Mouse (Mus musculus) thymus, postnatal 4 days (tissue): ENCODE results near the gene Gmeb2.

Experiments used
- DNase-seq: peaks from one replicate; pipeline ENCODE4 v3.0.0; 2021

The Gmeb2 gene

DNA sequence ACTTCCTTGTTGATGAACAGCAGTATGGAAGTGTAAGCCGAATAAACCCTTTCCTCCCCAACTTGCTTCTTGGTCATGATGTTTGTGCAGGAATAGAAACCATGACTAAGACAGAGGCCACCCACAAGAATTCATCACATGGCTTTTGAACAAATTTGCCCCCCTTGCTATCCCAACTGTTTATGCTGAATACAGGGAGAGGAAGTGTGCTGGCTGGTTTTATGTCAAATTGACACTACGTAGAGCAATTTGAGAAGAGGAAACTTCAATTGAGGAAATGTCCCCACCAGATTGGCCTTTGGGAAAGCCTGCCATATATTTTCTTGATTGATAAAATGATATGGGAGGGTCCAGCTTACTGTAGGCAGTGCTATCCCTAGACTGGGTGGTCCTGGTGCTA is 14.0 kb downstream of the Gmeb2 start:
- no peak for DNase-seq

DNA sequence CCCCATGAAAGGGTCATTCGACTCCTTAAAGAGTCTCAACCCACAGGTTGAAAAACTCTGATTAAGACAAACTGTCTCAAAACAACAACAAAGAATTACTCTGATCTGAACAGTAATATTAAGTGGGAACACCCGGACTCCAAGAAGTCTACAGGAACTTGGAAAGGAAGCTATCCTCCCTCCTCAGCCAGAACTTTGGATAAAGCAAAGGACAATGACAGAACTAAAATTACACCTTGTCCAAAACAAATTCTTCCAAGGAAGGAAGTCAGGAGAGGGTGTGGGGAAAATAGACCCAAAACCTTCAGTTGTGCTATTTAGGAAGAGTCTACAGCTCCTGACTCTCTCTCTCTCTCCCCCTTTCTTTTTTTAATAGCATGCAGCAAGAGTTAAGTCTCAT is 15.7 kb downstream of the Gmeb2 start:
- no peak for DNase-seq

- no peak for DNase-seq
Measured at GRCm38 (mm10) chr2:181266839-181267238, 21.0 kb downstream of the Gmeb2 start.

DNA sequence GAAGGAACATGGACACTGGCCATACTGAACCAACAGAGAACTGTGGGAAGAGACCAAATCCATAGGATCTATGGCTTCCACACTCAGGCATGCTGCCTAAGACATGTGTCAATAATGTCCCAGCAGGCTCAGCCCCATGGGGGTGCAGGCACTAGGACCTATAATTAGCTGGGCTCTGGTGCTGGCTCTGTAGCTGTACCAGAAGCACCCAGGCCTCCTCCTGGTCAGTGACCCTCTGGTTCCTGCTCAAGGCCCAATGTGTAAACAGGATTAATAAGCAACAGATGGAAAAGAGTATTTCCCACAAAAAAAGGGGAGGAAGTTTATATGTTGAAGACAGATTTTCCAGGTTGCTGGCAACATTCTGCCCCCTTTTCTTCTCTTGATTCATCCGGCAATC is 34.6 kb downstream of the Gmeb2 start:
- DNase-seq = no peak

GRCm38 (mm10) chr2:181251841-181252240 is 36.0 kb downstream of the Gmeb2 start:
- DNase-seq = no peak

- no peak for DNase-seq
Measured at GRCm38 (mm10) chr2:181249217-181249616, 38.6 kb downstream of the Gmeb2 start.

- no peak for DNase-seq
Measured at GRCm38 (mm10) chr2:181245031-181245430, 42.8 kb downstream of the Gmeb2 start.

GRCm38 (mm10) chr2:181243706-181244394 is 44.0 kb downstream of the Gmeb2 start:
- DNase-seq = no peak

DNA sequence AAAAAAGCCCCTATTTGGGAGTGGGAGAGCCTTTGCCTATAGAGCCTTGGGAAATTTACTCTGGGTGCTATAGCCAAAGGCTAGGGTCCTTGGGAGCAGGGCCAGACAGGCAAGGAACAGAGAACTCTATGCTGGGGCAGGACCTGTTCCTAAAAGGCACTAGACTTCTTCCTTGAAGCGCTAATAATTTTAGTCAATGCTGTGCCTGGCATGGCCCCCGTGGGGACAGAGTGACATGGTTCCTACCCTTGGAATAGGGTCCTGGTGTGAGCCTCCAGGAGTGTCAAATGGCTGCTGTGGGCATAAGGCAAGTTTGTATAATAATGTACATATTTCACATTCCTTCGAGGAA is 45.5 kb downstream of the Gmeb2 start:
- DNase-seq = no peak

GRCm38 (mm10) chr2:181241602-181242313 is 46.1 kb downstream of the Gmeb2 start, which contains the start of gene Helz2:
Helz2 (minus strand) TSS chr2:181242027.
- peak; percentile 72 for DNase-seq

- DNase-seq = no peak
Measured at GRCm38 (mm10) chr2:181240806-181241440, 46.9 kb downstream of the Gmeb2 start.

- no peak for DNase-seq
Measured at GRCm38 (mm10) chr2:181239261-181239660, 48.6 kb downstream of the Gmeb2 start.

DNA sequence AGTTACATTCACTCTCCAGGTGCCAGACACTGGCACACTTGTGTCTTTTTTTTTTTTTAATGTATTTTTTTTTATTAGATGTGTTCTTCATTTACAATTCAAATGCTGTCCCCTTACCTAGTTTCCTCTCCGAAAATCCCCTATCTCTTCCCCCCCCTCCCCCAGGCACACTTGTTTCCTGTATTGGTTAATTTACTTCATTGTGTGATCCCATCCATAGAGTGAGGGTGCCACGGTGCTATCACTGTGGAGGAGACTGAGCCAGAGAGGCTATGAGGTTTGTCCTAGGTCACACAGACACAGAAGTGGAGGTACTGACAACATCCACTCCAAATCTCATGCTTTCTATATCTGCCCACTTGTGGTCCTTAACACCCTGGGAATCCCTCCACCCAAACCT is 49.0 kb downstream of the Gmeb2 start:
- DNase-seq = no peak

GRCm38 (mm10) chr2:181238091-181238610 is 49.7 kb downstream of the Gmeb2 start:
- no peak for DNase-seq

GRCm38 (mm10) chr2:181237251-181238014 is 50.4 kb downstream of the Gmeb2 start:
- no peak for DNase-seq

- DNase-seq = no peak
Measured at GRCm38 (mm10) chr2:181235681-181236566, 51.9 kb downstream of the Gmeb2 start.

DNA sequence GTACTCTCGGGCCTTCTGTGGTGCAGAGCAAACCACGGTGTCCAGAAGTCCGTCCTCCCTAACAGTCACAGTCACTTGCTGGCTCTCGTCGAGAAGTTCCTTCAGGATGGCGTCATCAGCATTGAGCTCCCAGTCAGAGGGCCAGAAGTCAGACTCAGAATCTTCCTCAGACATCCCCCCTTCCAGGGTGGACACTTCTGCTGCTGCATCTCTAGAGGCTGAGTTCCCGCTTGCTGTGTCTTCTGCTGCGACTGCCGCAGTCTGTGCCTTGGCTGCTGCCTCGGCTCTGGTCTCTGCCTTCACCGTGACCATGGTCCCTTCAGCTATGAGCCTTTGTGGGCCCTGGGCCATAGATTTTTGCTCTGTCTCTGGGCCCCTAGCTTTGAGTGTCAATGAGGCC is 53.2 kb downstream of the Gmeb2 start:
- DNase-seq = no peak

GRCm38 (mm10) chr2:181233443-181233842 is 54.4 kb downstream of the Gmeb2 start:
- no peak for DNase-seq

GRCm38 (mm10) chr2:181231171-181231570 is 56.7 kb downstream of the Gmeb2 start:
- DNase-seq = no peak

- DNase-seq = no peak
Measured at GRCm38 (mm10) chr2:181228335-181228734, 59.5 kb downstream of the Gmeb2 start.

- DNase-seq = no peak
Measured at GRCm38 (mm10) chr2:181227122-181227521, 60.7 kb downstream of the Gmeb2 start.

DNA sequence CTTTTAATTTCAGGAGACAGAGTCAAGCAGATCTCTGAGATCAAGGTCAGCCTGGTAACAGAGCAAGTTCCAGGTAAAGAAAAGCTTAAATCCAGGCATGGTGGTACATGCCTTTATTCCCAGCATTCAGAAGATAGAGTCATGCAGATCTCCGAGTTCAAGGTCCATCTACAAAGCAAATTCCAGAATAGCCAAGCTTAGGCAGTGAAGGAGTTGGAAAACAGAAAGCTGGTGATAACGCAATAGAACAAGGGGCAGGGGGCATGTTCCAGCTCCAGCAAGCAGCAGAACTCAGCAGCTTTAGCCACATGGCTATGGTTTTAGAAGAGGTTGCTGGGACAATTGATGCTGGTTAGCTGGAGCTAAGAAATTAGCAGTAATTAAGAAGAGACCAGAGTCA is 62.8 kb downstream of the Gmeb2 start:
- DNase-seq = no peak
